ENCODE assay signal across 10 mouse cellular contexts in the genomic region with DNA sequence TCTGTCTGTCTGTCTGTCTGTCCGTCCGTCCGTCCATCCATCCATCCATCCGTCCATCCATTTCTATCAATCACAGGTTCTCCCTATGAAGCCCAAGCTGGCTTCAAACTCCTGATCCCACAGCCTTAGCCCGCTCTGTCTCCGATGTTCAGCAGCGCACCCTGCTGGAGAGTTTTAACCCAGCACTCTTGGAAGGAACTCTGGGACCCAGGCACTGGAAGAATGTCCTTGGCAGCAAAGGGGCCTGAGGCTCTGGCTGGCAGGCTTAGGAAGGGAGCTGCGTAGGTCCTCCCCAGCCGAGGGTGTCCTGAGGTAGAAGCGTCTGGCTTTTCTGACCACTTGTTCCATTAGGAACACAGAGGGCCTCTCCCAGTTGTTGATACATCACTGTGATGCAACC. TPM values are rescaled to one million over a fixed set of nuclear protein-coding genes. Genes with fewer than 3 reads are reported as not detected.
DNase-seq lines count a peak whose midpoint lies in the region; ATAC-seq and TF ChIP-seq lines count a peak whose summit lies in the region.
"Had no signal": no experiment of that assay in that cellular context is flagged by ENCODE, and none has a peak within 500 bp of the region (broad histone marks: within the 10 kb centered on the region; RNA-seq: fewer than 3 reads in every experiment).

No protein-coding gene starts in this region.

- H3K4me3 ChIP-seq in G1E (ENCODE audit: low read depth, low read length) = peak overlapping the region; percentile 90
- peak overlapping the region; percentile 9; the same call in 1 of the 2 replicates for H3K4me3 ChIP-seq in heart, embryonic 16.5 days (ENCODE audit: low read length)
- peak overlapping the region; percentile 15; the same call in 1 of the 2 replicates for H3K4me3 ChIP-seq in limb, embryonic 13.5 days
- H3K4me3 ChIP-seq in midbrain, postnatal 0 days (ENCODE audit: low read depth, low read length) = no peak overlapping the region

- no peak for TF ChIP-seq CTCF in G1E (IDR thresholded peaks at IDR 0.05; ENCODE audit: low read depth, low read length)
- peak; percentile 66 for TF ChIP-seq CTCF in midbrain, postnatal 0 days (IDR thresholded peaks at IDR 0.05)

- H3K9ac ChIP-seq in heart, embryonic 16.5 days (ENCODE audit: low read length) = 0 out of 2 replicates have a peak overlapping the region, but pooled peaks have one; percentile 2
- peak overlapping the region; percentile 43; the same call in 1 of the 2 replicates for H3K9ac ChIP-seq in limb, embryonic 13.5 days
- no peak overlapping the region for H3K9ac ChIP-seq in midbrain, postnatal 0 days (replicated peaks; ENCODE audit: low read length, poor library complexity, severe bottlenecking)

- H3K4me2 ChIP-seq in heart, embryonic 16.5 days (ENCODE audit: low read depth, low read length) = peak overlapping the region; percentile 41
- peak overlapping the region; percentile 91 for H3K4me2 ChIP-seq in limb, embryonic 13.5 days (replicated peaks)
- H3K4me2 ChIP-seq in midbrain, postnatal 0 days (ENCODE audit: low read depth, low read length, poor library complexity, severe bottlenecking) = no peak overlapping the region

- peaks cover 62% of the 10 kb centered on the region for H3K36me3 ChIP-seq in G1E (replicated peaks)
- peaks cover 6% of the 10 kb centered on the region; the same call in 1 of the 2 replicates for H3K36me3 ChIP-seq in heart, embryonic 16.5 days (ENCODE audit: control insufficient read depth, insufficient read depth)
- H3K36me3 ChIP-seq in limb, embryonic 13.5 days = peaks cover 9% of the 10 kb centered on the region; the same call in 1 of the 2 replicates
- H3K36me3 ChIP-seq in midbrain, postnatal 0 days (ENCODE audit: insufficient read depth, low read length) = no peaks in the 10 kb centered on the region

- H3K9me3 ChIP-seq in G1E (replicated peaks) = peaks cover 8% of the 10 kb centered on the region
- no peaks in the 10 kb centered on the region for H3K9me3 ChIP-seq in heart, embryonic 16.5 days (replicated peaks; ENCODE audit: control insufficient read depth, low read length)
- 0 out of 2 replicates have a peak, but pooled peaks cover 5% of the 10 kb centered on the region for H3K9me3 ChIP-seq in limb, embryonic 13.5 days
- H3K9me3 ChIP-seq in midbrain, postnatal 0 days (ENCODE audit: low read length) = no peaks in the 10 kb centered on the region; the same call in 1 of the 2 replicates

- DNase-seq in cerebellum, postnatal 14 days = peak; percentile 66 to 83
- no peak for DNase-seq in cerebellum, adult 9-11 months
- no peak for DNase-seq in G1E (ENCODE audit: low spot score)
- DNase-seq in embryo, embryonic 10.5 days (ENCODE audit: low spot score) = peak; percentile 76
- DNase-seq in midbrain, postnatal 0 days (ENCODE audit: low spot score) = no peak
- peak; percentile 47 to 53 for DNase-seq in thymus, adult 18-20 months

- no peak for ATAC-seq in G1E (ENCODE audit: extremely low read depth, insufficient number of reproducible peaks, low FRiP score, poor library complexity, severe bottlenecking)
- no peak; the same call in 1 of the 2 replicates for ATAC-seq in heart, embryonic 16.5 days (replicated peaks; ENCODE audit: extremely low read depth, insufficient read depth, low FRiP score)
- ATAC-seq in limb, embryonic 13.5 days (ENCODE audit: low FRiP score, low read depth) = no peak
- ATAC-seq in midbrain, postnatal 0 days (ENCODE audit: low FRiP score) = no peak

- WGBS in heart, embryonic 16.5 days = 42% methylated on average over 10 of the region's 10 CpGs
- 47% methylated on average over 10 of the region's 10 CpGs for WGBS in limb, embryonic 13.5 days
- 38% methylated on average over 10 of the region's 10 CpGs for WGBS in midbrain, postnatal 0 days

- no peaks in the 10 kb centered on the region for H3K27me3 ChIP-seq in G1E (ENCODE audit: insufficient read depth, low read length)
- H3K27me3 ChIP-seq in heart, embryonic 16.5 days (ENCODE audit: control insufficient read depth, insufficient read depth, low read length) = no peaks in the 10 kb centered on the region
- H3K27me3 ChIP-seq in limb, embryonic 13.5 days = no peaks in the 10 kb centered on the region
- peaks cover 12% of the 10 kb centered on the region for H3K27me3 ChIP-seq in midbrain, postnatal 0 days (ENCODE audit: insufficient read depth, low read length)

- H3K27ac ChIP-seq in heart, embryonic 16.5 days (ENCODE audit: low read length) = peak overlapping the region; percentile 91
- peak overlapping the region; percentile 80 for H3K27ac ChIP-seq in limb, embryonic 13.5 days
- H3K27ac ChIP-seq in midbrain, postnatal 0 days (ENCODE audit: low read depth, low read length) = no peak overlapping the region

- H3K4me1 ChIP-seq in G1E (ENCODE audit: insufficient read depth, low read depth, low read length) = peaks cover 75% of the 10 kb centered on the region
- H3K4me1 ChIP-seq in heart, embryonic 16.5 days (ENCODE audit: control insufficient read depth, insufficient read depth, low read length) = peaks cover 12% of the 10 kb centered on the region
- peaks cover 48% of the 10 kb centered on the region for H3K4me1 ChIP-seq in limb, embryonic 13.5 days
- no peaks in the 10 kb centered on the region for H3K4me1 ChIP-seq in midbrain, postnatal 0 days (ENCODE audit: insufficient read depth, low read length)

RNA-seq across cellular contexts. Expression of a gene that starts 2.9 kb away (rescaled TPM):
- total RNA-seq in G1E (2014; fragmentation: Nextera tagmentation) (226 and 347 TPM in 2 replicates), G1E (2017) (230 and 290 TPM in 2 replicates)
- 2,252 and 2,780 TPM in 2 replicates for polyA plus RNA-seq in G1E (2012)
- 263 and 300 TPM in 2 replicates for polyA plus RNA-seq in heart, embryonic 16.5 days (2015; fragmentation: Nextera tagmentation; extraction: Ambion mirVana)
- polyA plus RNA-seq in limb, embryonic 13.5 days (2015; fragmentation: Nextera tagmentation; extraction: Ambion mirVana) = 250 and 255 TPM in 2 replicates
- total RNA-seq in midbrain, postnatal 0 days (2014; rRNA removed) = 32.4 TPM in 2 replicates
- polyA plus RNA-seq in midbrain, postnatal 0 days (2015; fragmentation: Nextera tagmentation; extraction: Ambion mirVana) = 53.7 and 56.0 TPM in 2 replicates

RNA-seq across cellular contexts. Expression of a gene that starts 23.1 kb away (rescaled TPM):
- 95.0 and 112 TPM in 2 replicates for total RNA-seq in G1E (2014; fragmentation: Nextera tagmentation)
- 72.7 and 82.5 TPM in 2 replicates for total RNA-seq in G1E (2017)
- 173 and 217 TPM in 2 replicates for polyA plus RNA-seq in G1E (2012)
- polyA plus RNA-seq in heart, embryonic 16.5 days (2015; fragmentation: Nextera tagmentation; extraction: Ambion mirVana) = 46.0 and 49.8 TPM in 2 replicates
- 137 and 139 TPM in 2 replicates for polyA plus RNA-seq in limb, embryonic 13.5 days (2015; fragmentation: Nextera tagmentation; extraction: Ambion mirVana)
- 47.7 TPM in 2 replicates for total RNA-seq in midbrain, postnatal 0 days (2014; rRNA removed)
- polyA plus RNA-seq in midbrain, postnatal 0 days (2015; fragmentation: Nextera tagmentation; extraction: Ambion mirVana) = 120 and 141 TPM in 2 replicates

RNA-seq across cellular contexts. Expression of a gene that starts 23.2 kb away (rescaled TPM):
- 116 and 155 TPM in 2 replicates for total RNA-seq in G1E (2014; fragmentation: Nextera tagmentation)
- 287 and 292 TPM in 2 replicates for total RNA-seq in G1E (2017)
- 5.7 and 8.7 TPM in 2 replicates for polyA plus RNA-seq in G1E (2012)
- 118 and 134 TPM in 2 replicates for polyA plus RNA-seq in heart, embryonic 16.5 days (2015; fragmentation: Nextera tagmentation; extraction: Ambion mirVana)
- polyA plus RNA-seq in limb, embryonic 13.5 days (2015; fragmentation: Nextera tagmentation; extraction: Ambion mirVana) = 218 and 225 TPM in 2 replicates
- total RNA-seq in midbrain, postnatal 0 days (2014; rRNA removed) = 80.7 and 98.1 TPM in 2 replicates
- polyA plus RNA-seq in midbrain, postnatal 0 days (2015; fragmentation: Nextera tagmentation; extraction: Ambion mirVana) = 151 and 158 TPM in 2 replicates

RNA-seq across cellular contexts. Expression of a gene that starts 33.1 kb away (rescaled TPM):
- total RNA-seq in G1E (2014; fragmentation: Nextera tagmentation) = not detected in 2 replicates
- total RNA-seq in G1E (2017) = not detected in 2 replicates
- polyA plus RNA-seq in G1E (2012) = not detected in 2 replicates
- 0.11 TPM in 1 of 2 replicates, not detected in the other for polyA plus RNA-seq in heart, embryonic 16.5 days (2015; fragmentation: Nextera tagmentation; extraction: Ambion mirVana)
- polyA plus RNA-seq in limb, embryonic 13.5 days (2015; fragmentation: Nextera tagmentation; extraction: Ambion mirVana) = 0.10 TPM in 1 of 2 replicates, not detected in the other
- total RNA-seq in midbrain, postnatal 0 days (2014; rRNA removed) = not detected in 2 replicates
- not detected in 2 replicates for polyA plus RNA-seq in midbrain, postnatal 0 days (2015; fragmentation: Nextera tagmentation; extraction: Ambion mirVana)
- total RNA-seq: adrenal gland, postnatal 4 days had no signal
- polyA plus RNA-seq: neural tube, embryonic 14.5 days had no signal

RNA-seq across cellular contexts. Expression of a gene that starts 33.3 kb away (rescaled TPM):
- total RNA-seq in G1E (2014; fragmentation: Nextera tagmentation) = 77.0 and 85.3 TPM in 2 replicates
- 125 and 169 TPM in 2 replicates for total RNA-seq in G1E (2017)
- polyA plus RNA-seq in G1E (2012) = 56.4 and 58.6 TPM in 2 replicates
- polyA plus RNA-seq in heart, embryonic 16.5 days (2015; fragmentation: Nextera tagmentation; extraction: Ambion mirVana) = 91.5 and 93.7 TPM in 2 replicates
- 139 and 141 TPM in 2 replicates for polyA plus RNA-seq in limb, embryonic 13.5 days (2015; fragmentation: Nextera tagmentation; extraction: Ambion mirVana)
- 148 and 151 TPM in 2 replicates for total RNA-seq in midbrain, postnatal 0 days (2014; rRNA removed)
- 238 and 244 TPM in 2 replicates for polyA plus RNA-seq in midbrain, postnatal 0 days (2015; fragmentation: Nextera tagmentation; extraction: Ambion mirVana)

Comparison
In these comparisons a context has a peak if more than half of its experiments do, and no peak if none do; other contexts are left out.
1. DNase-seq: peak in cerebellum, postnatal 14 days (2 of 2), embryo, embryonic 10.5 days (single experiment) and thymus, adult 18-20 months (2 of 2); none in cerebellum, adult 9-11 months (single experiment), G1E (single experiment) and midbrain, postnatal 0 days (single experiment).
2. RNA of a gene that starts 23.2 kb away (polyA plus RNA-seq): 218 to 225 TPM in limb, embryonic 13.5 days, 151 to 158 TPM in midbrain, postnatal 0 days and 118 to 134 TPM in heart, embryonic 16.5 days; 5.7 to 8.7 TPM in G1E; every median in the first group is over 10 times any median in the second.